Mouse (Mus musculus): Measurements from ENCODE around the gene Slc38a3. TPM values are rescaled to one million over a fixed set of nuclear protein-coding genes. Genes with fewer than 3 reads are reported as not detected.
A peak's percentile ranks its signal among the peaks of the same experiment; 100 is the strongest.

Gene Slc38a3
- polyA plus RNA-seq, 1 experiment from 2014 or later, result 55.0 TPM

- Histone ChIP-seq H3K4me3 (ENCODE audit: low read length) (no peak overlapping the region), H3K27ac (ENCODE audit: low read depth, low read length) (no peak overlapping the region), H3K27me3 (replicated peaks; ENCODE audit: control insufficient read depth, insufficient read depth, low read length) (no peaks in the 10 kb centered on the region), H3K9me3 (ENCODE audit: control insufficient read depth, low read length) (no peaks in the 10 kb centered on the region), H3K36me3 (ENCODE audit: control insufficient read depth, insufficient read depth, low read length) (no peaks in the 10 kb centered on the region), H3K4me1 (ENCODE audit: control insufficient read depth, insufficient read depth, low read depth, low read length) (peaks cover 16% of the 10 kb centered on the region), H3K9ac (ENCODE audit: low read depth, low read length) (no peak overlapping the region), H3K4me2 (ENCODE audit: low read length) (no peak overlapping the region)
- WGBS, result 81% methylated on average over 3 of the region's 3 CpGs
- no peak for ATAC-seq
Observed at GRCm38 (mm10) chr9:107648767-107649166, 20.6 kb downstream of the Slc38a3 start.

GRCm38 (mm10) chr9:107646975-107647374, 22.4 kb downstream of the Slc38a3 start:
- Histone ChIP-seq H3K36me3 (ENCODE audit: control insufficient read depth, insufficient read depth, low read length) (no peaks in the 10 kb centered on the region), H3K27me3 (replicated peaks; ENCODE audit: control insufficient read depth, insufficient read depth, low read length) (no peaks in the 10 kb centered on the region), H3K9me3 (ENCODE audit: control insufficient read depth, low read length) (no peaks in the 10 kb centered on the region), H3K4me2 (ENCODE audit: low read length) (no peak overlapping the region), H3K4me1 (ENCODE audit: control insufficient read depth, insufficient read depth, low read depth, low read length) (peaks cover 16% of the 10 kb centered on the region), H3K27ac (ENCODE audit: low read depth, low read length) (no peak overlapping the region), H3K9ac (ENCODE audit: low read depth, low read length) (no peak overlapping the region), H3K4me3 (ENCODE audit: low read length) (no peak overlapping the region)
- ATAC-seq, result no peak
- WGBS, result 86% methylated on average over 6 of the region's 6 CpGs

GRCm38 (mm10) chr9:107645577-107645976, 23.8 kb downstream of the Slc38a3 start:
- Histone ChIP-seq H3K9ac (ENCODE audit: low read depth, low read length) (peak overlapping the region; percentile 9; the same call in 1 of the 2 replicates), H3K9me3 (ENCODE audit: control insufficient read depth, low read length) (no peaks in the 10 kb centered on the region), H3K4me1 (ENCODE audit: control insufficient read depth, insufficient read depth, low read depth, low read length) (peaks cover 7% of the 10 kb centered on the region), H3K4me3 (ENCODE audit: low read length) (no peak overlapping the region), H3K36me3 (ENCODE audit: control insufficient read depth, insufficient read depth, low read length) (no peaks in the 10 kb centered on the region), H3K27me3 (replicated peaks; ENCODE audit: control insufficient read depth, insufficient read depth, low read length) (no peaks in the 10 kb centered on the region), H3K4me2 (ENCODE audit: low read length) (no peak overlapping the region), H3K27ac (ENCODE audit: low read depth, low read length) (no peak overlapping the region)
- ATAC-seq, result peak; percentile 73; the same call in 1 of the 2 replicates
- 13% methylated on average over 5 of the region's 5 CpGs for WGBS

DNA sequence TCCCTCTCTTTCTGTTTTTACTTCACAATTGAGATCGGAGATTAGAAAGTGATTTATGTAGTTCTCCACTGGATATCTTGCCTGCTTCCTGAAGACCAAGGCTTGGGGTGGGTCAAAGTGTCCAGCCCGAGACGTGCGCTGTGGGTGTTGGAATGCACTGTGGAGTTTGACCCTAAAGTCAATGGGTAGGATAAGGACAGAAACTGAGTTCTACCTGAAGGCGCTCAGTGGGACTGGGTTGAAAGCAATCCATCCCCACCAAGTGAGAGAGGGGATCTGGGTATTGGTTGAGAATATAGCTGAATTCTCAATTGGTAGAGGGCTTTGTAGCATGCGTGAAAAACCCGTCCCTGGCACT, 24.2 kb downstream of the Slc38a3 start:
- ATAC-seq, result peak; percentile 32
- Histone ChIP-seq H3K4me3 (ENCODE audit: low read length) (no peak overlapping the region), H3K4me1 (ENCODE audit: control insufficient read depth, insufficient read depth, low read depth, low read length) (peaks cover 6% of the 10 kb centered on the region), H3K27me3 (replicated peaks; ENCODE audit: control insufficient read depth, insufficient read depth, low read length) (no peaks in the 10 kb centered on the region), H3K9ac (ENCODE audit: low read depth, low read length) (peak overlapping the region; percentile 58), H3K36me3 (ENCODE audit: control insufficient read depth, insufficient read depth, low read length) (no peaks in the 10 kb centered on the region), H3K4me2 (ENCODE audit: low read length) (peak overlapping the region; percentile 67), H3K9me3 (ENCODE audit: control insufficient read depth, low read length) (no peaks in the 10 kb centered on the region), H3K27ac (ENCODE audit: low read depth, low read length) (no peak overlapping the region)
- WGBS, result 47% methylated on average over 7 of the region's 7 CpGs

DNA sequence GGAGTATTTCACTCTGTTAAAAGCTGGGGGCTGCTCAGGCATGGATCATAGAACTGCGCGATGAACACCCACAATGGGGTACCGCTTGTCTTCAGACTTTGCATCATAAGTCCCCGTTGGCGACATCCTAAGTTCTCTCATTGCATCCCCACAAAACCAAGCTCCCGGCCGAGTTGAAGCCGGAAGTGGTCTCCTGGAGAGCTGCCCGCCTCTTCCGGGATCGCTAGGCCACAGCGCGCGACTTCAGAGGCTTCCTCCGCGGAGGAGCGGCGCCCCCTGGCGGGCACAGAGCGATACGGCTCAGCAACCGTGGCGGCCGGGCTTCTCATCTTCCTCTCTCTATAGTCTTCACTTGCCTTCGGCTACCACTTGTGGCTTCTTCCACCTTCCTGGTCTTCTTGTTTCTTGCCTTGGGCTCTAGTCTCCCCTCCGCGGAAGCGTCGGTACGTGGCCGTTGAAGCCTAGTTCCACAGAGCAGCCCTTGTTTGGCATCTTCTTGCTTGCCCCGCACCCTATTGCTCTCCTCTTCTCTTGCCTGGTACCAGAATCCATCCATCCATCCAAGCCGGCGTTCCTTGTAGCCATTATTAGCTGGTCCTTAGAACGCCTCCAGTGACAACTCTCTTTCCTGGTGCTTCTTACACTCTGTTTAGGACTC, 24.7 kb downstream of the Slc38a3 start:
- H3K36me3 ChIP-seq (ENCODE audit: control insufficient read depth, insufficient read depth, low read length), result no peaks in the 10 kb centered on the region
- WGBS, result 7% methylated on average over 35 of the region's 35 CpGs
- peaks cover 6% of the 10 kb centered on the region for H3K4me1 ChIP-seq (ENCODE audit: control insufficient read depth, insufficient read depth, low read depth, low read length)
- peak overlapping the region; percentile 39 for H3K4me3 ChIP-seq (ENCODE audit: low read length)
- peak overlapping the region; percentile 63 for H3K9ac ChIP-seq (ENCODE audit: low read depth, low read length)
- H3K27me3 ChIP-seq (replicated peaks; ENCODE audit: control insufficient read depth, insufficient read depth, low read length), result no peaks in the 10 kb centered on the region
- peak overlapping the region; percentile 49 for H3K27ac ChIP-seq (ENCODE audit: low read depth, low read length)
- H3K9me3 ChIP-seq (ENCODE audit: control insufficient read depth, low read length), result no peaks in the 10 kb centered on the region
- ATAC-seq, result peak; percentile 84
- H3K4me2 ChIP-seq (ENCODE audit: low read length), result peak overlapping the region; percentile 67

GRCm38 (mm10) chr9:107643544-107644214, 25.7 kb downstream of the Slc38a3 start:
- Histone ChIP-seq H3K27ac (ENCODE audit: low read depth, low read length) (no peak overlapping the region), H3K4me3 (ENCODE audit: low read length) (no peak overlapping the region), H3K36me3 (ENCODE audit: control insufficient read depth, insufficient read depth, low read length) (no peaks in the 10 kb centered on the region), H3K9me3 (ENCODE audit: control insufficient read depth, low read length) (no peaks in the 10 kb centered on the region), H3K9ac (ENCODE audit: low read depth, low read length) (no peak overlapping the region), H3K4me1 (ENCODE audit: control insufficient read depth, insufficient read depth, low read depth, low read length) (peaks cover 6% of the 10 kb centered on the region), H3K4me2 (ENCODE audit: low read length) (peak overlapping the region; percentile 67; the same call in 1 of the 2 replicates), H3K27me3 (replicated peaks; ENCODE audit: control insufficient read depth, insufficient read depth, low read length) (no peaks in the 10 kb centered on the region)
- ATAC-seq, result no peak
- 91% methylated on average over 13 of the region's 13 CpGs for WGBS

DNA sequence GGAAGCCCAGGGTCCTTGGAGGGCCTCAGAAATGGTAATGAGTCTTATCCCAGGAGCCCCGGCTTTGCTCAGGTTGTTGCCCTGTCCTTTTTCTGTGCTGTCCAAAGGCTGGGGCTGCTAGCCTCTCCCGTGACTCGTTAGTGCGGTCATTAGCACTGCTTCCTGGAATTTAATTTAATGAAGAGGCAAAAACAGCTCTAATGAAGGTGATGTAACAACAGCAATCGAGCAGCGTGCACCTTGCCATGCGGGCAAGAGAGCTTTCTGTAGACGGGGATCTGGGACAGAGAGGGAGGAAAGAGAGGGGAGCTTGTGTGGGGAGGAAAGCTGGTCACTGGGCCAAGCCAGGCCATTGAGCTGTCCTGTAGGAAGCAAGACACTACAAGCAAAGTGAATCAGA, 27.7 kb downstream of the Slc38a3 start:
- Histone ChIP-seq H3K27ac (ENCODE audit: low read depth, low read length) (no peak overlapping the region), H3K4me2 (ENCODE audit: low read length) (no peak overlapping the region), H3K36me3 (ENCODE audit: control insufficient read depth, insufficient read depth, low read length) (no peaks in the 10 kb centered on the region), H3K27me3 (replicated peaks; ENCODE audit: control insufficient read depth, insufficient read depth, low read length) (no peaks in the 10 kb centered on the region), H3K9ac (ENCODE audit: low read depth, low read length) (no peak overlapping the region), H3K9me3 (ENCODE audit: control insufficient read depth, low read length) (no peaks in the 10 kb centered on the region), H3K4me1 (ENCODE audit: control insufficient read depth, insufficient read depth, low read depth, low read length) (peaks cover 16% of the 10 kb centered on the region), H3K4me3 (ENCODE audit: low read length) (no peak overlapping the region)
- 45% methylated on average over 8 of the region's 8 CpGs for whole genome bisulfite sequencing
- ATAC-seq, result no peak

DNA sequence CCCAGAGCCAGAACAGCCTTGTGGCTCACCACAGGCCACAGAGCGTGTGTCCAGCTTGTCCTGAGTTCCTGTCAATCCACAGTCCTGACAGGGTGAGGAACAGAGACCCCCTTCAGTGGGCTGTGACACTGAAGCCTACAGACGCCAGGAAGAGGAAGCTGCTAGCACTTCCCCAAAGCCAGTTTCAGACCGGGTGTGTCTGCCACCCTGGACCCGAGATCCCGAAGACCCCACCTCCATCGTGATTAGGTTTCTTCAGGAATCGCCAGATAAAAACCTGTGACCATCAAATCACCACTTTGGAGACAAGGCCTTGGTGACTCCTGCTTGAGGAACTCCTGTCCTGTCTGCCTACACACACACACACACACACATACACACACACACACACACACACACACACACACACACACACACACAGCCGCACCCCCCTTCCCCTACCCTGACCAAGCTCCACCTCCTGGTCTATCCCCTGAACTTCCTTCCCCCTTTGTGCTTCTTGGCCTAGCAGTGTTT, 29.0 kb downstream of the Slc38a3 start:
- no peak overlapping the region for H3K4me3 ChIP-seq (ENCODE audit: low read length)
- 34% methylated on average over 8 of the region's 8 CpGs for WGBS
- no peaks in the 10 kb centered on the region for H3K27me3 ChIP-seq (replicated peaks; ENCODE audit: control insufficient read depth, insufficient read depth, low read length)
- peaks cover 22% of the 10 kb centered on the region for H3K4me1 ChIP-seq (ENCODE audit: control insufficient read depth, insufficient read depth, low read depth, low read length)
- H3K27ac ChIP-seq (ENCODE audit: low read depth, low read length), result no peak overlapping the region
- no peaks in the 10 kb centered on the region for H3K9me3 ChIP-seq (ENCODE audit: control insufficient read depth, low read length)
- ATAC-seq, result no peak
- H3K4me2 ChIP-seq (ENCODE audit: low read length), result no peak overlapping the region
- H3K36me3 ChIP-seq (ENCODE audit: control insufficient read depth, insufficient read depth, low read length), result no peaks in the 10 kb centered on the region
- peak overlapping the region; percentile 2; the same call in 1 of the 2 replicates for H3K9ac ChIP-seq (ENCODE audit: low read depth, low read length)

DNA sequence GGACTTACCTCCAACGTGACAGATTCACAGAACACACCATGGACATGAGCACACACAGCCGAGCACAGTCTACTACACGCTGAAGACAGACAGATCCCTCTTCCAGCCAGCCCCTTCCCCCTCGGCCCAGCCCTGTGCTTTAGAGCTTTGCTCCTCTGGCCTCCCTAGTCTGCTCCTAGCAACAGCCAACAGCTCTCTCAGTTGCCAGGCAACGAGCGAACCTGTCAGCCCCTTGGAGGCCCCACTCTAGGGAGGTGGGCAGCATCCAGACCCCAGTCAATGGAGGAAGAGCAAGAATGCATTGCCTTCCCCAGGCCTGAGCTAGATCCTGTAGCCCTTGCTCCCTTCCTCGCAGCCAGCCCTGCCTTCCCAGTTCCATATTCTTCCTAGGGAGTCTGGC, 32.3 kb downstream of the Slc38a3 start:
- Histone ChIP-seq H3K36me3 (ENCODE audit: control insufficient read depth, insufficient read depth, low read length) (no peaks in the 10 kb centered on the region), H3K4me2 (ENCODE audit: low read length) (peak overlapping the region; percentile 36), H3K4me1 (ENCODE audit: control insufficient read depth, insufficient read depth, low read depth, low read length) (peaks cover 30% of the 10 kb centered on the region), H3K9ac (ENCODE audit: low read depth, low read length) (peak overlapping the region; percentile 45; the same call in 1 of the 2 replicates), H3K4me3 (ENCODE audit: low read length) (no peak overlapping the region), H3K9me3 (ENCODE audit: control insufficient read depth, low read length) (no peaks in the 10 kb centered on the region), H3K27ac (ENCODE audit: low read depth, low read length) (peak overlapping the region; percentile 76), H3K27me3 (replicated peaks; ENCODE audit: control insufficient read depth, insufficient read depth, low read length) (no peaks in the 10 kb centered on the region)
- 15% methylated on average over 7 of the region's 7 CpGs for WGBS
- ATAC-seq, result peak; percentile 45

Measured in hindbrain, embryonic 16.5 days (tissue).